Mouse (Mus musculus): Measurements from ENCODE around the gene Cog6.

Gene Cog6

DNA sequence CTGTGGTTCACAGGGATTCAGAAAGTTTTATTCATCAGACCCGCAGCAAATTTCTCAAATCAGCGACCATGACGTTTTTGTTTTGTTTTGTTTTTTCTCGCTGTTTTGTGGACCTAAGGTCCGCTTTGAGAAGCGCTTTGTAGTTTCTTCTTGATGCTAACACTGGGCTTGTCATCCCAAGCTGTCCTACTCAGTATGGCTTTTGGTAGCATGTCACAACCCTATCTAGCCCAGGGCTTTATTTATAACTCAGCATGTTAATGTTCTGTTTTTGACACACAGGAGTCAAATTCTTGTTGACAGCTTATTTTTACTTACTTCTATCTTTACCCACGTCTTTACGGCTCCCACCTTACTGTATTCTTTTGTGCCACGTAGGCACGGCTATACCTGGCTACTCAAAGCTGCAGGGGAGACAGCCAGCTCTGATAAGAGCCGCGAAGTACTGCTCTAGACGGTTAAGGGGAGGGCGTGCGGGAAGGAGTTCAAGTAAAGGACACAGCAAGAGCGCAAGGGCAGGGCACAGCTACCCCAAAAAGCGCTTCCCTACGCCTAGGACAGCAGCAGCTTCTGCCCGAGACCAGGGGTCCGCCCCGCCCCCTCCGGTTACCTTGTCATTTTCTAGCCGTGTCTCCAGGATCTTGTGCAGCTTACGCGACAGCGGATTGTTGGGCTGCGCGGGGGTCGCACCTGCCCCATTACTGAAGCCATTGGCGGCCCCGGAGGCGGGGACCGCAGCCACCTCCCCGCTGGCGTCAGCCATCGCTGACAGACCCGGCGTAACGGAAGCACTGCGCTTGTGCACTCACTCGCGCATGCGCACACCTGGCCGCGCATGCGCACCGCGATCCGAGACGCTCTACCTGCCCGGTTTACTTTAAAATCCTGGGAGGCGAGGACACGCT, at the start of gene Cog6:
Cog6 (minus strand) TSS at position 802 of the 905 bp plus-strand sequence.
- CTCF ChIA-PET = interaction anchor here (0.5 to 0.8 kb wide), 2 partner anchors 10 to 762 kb away, joined by 3 to 5 read pairs; no protein-coding TSS in a partner anchor

DNA sequence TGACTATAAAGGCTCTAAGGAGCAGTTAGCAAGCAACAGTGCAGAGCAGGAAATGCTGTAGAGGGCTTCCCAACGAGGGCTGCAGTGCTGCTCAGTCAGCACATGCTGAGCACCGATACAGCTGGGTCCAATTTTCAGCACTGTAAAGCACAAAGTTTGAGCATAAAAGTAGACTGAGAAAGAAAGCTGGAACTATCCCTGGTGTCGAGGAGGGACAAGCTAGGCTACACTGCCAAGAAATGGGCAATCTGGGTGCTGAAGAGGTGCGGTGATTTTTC, 49.0 kb upstream of the Cog6 start:
- CTCF ChIA-PET = no interaction called here

DNA sequence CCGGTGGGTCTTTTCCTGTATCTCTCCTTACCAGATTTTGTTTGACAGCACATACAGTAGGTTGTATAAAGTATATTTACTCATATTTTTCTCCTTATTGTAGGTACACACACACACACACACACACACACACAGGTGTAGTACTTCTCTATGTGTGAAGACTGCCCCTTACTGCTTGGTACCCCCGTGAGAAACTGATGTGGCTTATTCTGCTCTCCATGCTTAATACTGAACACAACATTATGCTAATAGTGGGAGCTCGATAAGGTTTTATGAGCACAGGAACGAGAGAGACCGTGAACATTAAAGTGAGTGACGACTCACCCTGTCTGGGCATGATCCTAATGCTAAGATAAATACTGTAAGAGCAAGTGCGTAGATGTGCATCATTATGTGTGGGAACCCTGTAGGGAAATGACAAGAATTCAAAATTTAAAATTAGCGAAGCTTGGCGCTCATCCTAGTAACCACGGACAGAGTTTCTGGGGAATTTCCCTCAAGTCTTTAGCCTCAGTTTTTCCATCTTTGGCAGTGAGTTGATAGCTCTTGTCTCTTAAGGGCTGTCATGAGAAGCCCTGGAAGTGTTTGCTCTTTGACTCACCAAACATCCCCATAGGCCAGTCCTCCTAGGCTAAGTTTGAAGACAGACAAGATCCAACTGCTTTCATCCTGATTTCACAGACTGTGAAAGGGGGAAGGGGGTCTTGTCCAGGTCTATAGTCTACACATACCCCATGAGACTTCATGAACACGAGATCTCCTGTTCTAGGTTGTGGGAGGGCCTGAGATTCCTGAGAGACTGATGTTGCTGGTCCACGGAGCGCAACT, 48.4 kb upstream of the Cog6 start:
- CTCF ChIA-PET = no interaction called here

DNA sequence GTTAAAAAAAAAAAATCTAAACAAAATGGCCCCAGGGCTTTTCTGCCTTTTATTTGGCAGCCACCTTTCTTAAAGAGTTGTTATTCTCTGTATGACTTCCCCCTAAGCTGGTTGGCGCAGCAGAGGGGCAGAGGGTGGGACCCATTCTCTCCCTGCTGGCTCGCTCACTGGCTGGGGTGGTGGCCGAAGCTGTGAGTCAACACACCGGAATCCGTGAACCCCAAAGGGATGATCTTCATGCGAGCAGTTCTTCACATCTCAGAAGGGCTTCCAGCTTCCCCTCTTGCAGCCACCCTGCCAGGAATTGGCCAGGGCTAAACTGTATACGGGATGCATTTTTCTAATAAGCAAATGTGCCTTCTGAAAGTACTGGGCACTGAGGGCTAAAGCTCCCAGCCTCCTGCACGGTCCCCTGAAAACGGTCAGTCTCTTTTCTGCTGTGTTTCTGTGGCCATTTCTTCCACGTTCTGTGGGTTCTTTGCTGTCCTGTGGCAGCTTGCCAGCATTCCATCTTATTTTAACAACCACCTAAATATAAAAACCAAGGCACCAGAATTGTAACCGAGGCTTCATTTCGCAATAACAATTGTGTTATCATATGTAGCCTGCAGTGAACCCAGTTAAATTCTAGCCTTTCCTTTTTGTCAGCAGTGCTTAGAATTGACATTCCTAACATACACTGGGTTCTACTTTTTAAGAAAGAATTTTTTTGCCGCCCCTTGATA, 46.5 kb upstream of the Cog6 start:
- CTCF ChIA-PET = no interaction called here

DNA sequence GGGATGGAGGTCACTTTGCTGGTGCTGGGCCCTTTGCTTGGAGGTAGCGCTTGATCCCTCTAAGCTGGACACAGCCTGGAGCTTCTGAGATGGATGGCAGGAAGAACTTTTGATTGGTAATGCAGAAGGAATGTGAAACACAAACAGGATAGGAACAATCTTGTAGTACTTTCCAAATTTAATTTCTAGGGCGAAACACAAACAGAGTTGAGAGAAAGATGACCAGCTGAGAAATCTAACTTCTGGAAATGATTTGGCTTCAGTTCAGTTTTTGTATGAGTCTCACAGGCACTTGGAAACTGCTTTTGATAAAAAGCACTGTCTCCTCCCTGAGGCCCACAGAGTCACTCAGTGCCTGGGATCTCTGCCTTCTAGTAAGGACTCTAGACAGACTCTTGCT, 42.9 kb upstream of the Cog6 start:
- CTCF ChIA-PET = no interaction called here

DNA sequence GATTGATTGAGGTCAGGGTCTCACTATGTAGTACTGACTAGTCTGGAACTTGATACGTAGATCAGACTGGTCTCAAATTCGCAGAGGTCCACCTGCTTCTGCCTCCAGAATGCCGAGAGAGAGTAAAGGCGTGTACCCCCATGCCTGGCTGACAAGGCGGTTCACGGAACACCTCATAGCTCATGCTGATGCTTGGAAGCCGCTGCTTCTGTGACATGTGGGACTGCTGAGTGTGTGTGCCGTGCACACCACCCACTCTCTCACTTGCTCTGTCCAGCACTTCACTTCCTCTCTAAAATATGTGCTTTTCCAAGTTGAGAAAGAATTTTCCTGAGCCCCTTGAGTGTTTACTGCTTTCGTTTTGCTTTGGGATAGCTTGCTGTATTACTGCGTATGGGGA, 39.4 kb upstream of the Cog6 start:
- CTCF ChIA-PET = interaction anchor here (0.5 kb wide), 1 partner anchor 215 kb away, joined by 5 read pairs; no protein-coding TSS in a partner anchor

DNA sequence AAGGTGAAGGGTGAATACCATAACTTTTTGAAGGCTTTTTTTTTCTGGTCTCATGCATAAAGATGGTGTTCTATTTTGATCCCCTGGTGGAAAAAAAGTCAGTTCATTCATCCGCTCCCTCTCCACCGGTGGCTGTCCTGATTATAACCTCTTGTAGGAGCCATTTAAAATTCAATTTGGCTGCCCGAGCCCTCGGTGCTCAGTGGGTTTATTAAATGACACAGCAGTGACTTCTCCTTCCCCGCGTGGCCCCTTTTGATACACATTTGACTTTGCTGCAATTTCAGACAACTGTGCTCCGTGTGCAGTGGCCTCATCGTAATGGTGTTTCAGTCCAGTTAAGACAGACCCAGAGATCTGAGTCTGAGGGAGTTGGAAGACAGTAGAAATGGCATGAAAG, 35.3 kb upstream of the Cog6 start:
- CTCF ChIA-PET = no interaction called here

DNA sequence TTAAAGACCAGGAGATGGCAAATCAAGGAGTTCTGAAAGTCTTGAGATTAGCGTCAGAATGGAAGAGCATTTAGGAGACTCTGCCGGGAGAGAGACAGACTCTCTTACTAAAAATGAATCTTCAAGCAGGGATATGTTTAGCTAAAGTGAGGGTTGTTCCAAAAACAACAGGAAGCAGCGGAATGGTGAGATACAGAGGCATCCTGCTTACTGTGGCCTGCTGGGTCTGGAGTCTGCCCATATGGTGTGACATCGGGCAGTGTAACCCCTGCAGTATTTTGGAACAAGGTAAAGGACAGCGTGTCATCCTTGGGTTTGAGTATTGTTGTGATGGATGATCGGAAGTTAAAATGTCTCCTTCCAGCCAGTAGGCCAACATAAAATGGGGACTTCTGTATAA, 29.3 kb upstream of the Cog6 start:
- CTCF ChIA-PET = no interaction called here

DNA sequence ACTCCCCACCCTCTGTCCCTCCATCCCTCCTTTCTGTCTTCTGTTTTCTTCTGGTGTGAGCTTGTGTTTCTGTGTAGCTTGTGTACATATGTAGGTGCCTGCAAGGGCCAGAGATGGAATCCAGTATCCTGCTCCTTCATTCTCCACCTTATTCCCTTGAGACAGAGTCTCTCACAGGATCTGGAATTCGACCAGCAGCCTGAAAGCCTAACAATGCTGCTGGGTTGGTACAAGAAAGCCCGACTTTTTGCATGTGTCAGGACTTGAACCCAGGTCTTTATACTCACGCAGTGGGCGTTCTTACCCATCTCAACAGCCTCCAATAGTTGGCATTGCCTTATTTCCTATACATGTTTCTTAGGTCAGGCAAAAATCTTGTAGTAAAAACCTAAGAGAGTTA, 28.7 kb upstream of the Cog6 start:
- CTCF ChIA-PET = interaction anchor here (0.7 kb wide), 1 partner anchor 1762 kb away, joined by 3 read pairs; no protein-coding TSS in a partner anchor

DNA sequence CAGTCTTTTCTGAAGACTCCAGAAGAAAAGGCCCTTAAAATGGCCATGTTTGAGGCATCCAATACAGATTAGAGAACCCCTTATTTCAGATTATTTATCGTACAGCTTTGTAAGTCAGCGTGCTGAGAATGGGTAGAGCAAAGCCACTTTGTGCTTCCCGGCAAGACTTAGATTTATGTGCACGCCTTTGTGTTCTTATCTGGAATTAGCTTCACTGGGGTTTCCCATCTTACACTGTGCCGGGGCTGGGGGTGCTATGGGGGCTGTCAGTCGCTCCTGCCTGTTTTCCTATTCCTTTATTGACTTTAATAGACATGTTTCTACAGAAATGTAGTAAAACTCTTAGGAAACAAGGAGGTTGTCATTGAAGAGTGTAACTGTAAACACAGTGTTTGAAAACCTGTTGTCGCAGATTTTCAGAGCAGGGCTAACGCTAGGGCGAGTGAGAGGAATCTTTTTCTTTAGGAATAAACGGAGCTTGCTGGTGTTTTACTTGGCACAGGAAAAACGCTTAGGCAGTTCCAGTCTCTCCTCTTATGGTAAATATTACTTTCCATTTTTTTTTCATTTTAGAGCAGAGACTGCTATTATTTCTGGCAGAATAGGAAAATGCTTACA, 27.8 kb upstream of the Cog6 start:
- CTCF ChIA-PET = no interaction called here

DNA sequence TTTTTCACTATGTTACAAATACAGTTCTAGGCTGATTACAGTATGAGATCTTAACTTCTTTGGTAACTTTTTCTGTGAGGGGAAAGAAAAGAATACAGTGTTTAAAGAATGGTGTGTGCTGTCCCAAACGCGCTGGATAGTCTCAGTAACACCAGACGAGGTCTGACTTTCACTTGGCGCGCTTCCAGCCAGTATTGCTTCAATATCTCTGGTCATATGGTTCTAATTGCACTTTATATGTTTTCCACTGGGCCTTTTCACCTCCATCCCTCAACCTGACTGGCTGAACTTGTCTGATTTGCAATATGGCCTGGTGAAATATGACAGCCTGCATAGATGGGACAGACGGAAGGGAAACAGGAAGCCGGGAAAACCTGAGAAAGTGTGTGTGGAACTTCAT, 27.2 kb upstream of the Cog6 start:
- CTCF ChIA-PET = no interaction called here

DNA sequence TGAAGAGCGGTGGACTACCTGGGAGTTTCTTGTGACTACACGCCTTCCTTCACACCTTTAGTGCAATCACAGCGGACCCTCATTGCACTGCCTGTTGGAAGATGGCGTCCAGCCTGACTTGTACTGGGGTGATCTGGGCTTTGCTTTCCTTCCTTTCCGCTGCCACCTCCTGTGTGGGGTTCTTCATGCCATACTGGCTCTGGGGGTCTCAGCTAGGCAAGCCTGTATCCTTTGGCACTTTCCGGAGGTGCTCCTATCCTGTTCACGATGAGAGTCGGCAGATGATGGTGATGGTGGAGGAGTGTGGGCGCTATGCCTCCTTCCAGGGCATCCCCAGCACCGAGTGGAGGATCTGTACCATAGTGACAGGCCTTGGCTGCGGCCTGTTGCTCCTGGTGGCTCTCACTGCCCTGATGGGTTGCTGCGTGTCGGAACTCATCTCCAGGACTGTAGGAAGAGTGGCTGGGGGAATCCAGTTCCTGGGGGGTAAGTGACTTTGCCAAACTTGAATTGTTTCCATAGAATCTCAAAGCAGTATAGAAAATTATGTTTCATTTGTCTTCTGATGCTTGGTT, 26.3 kb upstream of the Cog6 start:
- CTCF ChIA-PET = interaction anchor here (0.9 kb wide), 1 partner anchor 264 kb away, joined by 4 read pairs; no protein-coding TSS in a partner anchor

DNA sequence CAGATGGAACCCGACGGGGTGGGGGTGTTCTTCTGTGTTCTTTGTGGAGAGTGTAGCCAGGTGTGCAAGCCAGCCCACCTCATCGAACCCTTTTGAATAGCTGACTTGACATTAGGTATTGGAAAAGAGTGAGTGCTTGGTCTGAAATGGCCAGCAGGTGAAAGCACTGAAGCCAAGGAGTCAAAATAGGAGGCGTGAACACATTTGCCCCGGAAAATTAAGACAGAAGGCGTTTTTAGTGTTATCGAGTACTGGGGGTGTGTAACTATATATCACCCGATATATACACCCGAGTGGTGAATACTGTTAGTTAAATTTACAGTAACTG, 25.2 kb upstream of the Cog6 start:
- CTCF ChIA-PET = no interaction called here

DNA sequence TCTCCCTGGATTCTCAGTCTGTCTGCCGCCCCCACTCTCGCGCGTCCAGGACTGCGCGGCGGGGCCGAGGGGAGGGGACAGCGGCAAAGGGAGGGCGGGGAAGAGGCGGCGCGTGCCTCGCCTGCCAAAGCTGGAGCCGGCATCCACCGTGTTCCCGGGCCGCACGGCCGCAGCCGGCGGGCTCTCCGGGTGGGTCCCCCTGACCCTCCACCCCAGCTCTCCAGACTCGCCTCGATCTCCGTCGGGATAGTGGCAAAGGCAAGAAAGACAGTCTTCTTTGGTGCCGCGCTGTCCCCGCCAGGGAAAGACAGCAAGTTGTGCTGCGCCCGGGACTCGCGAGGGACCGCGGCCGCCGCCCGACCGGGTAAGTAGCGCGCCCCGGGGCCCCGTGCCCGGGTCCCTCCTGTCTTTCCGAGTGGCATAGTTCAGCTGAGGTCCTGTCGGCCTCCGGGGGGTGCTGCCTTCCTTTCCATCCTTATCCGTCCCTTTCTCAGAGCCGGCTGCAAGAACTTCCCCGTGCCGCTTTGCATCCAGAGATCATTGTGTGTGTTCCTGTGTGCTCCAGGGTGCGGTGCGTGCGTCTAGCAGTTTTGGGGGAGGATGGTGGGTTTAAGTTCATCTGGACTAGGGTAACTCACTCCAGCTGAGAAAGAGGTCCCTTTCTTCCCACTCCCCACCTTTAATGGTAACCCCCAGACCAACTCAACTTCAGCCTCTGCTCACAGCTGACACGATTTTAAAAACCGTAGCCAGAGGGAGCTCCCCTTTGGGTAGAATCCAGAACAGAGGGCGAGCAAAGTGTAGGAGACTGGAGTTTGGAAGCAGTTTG, 24.6 kb upstream of the Cog6 start, which contains the start of gene Lhfp:
Lhfp (plus strand) TSS at position 118 of the 829 bp plus-strand sequence.
- CTCF ChIA-PET = no interaction called here

DNA sequence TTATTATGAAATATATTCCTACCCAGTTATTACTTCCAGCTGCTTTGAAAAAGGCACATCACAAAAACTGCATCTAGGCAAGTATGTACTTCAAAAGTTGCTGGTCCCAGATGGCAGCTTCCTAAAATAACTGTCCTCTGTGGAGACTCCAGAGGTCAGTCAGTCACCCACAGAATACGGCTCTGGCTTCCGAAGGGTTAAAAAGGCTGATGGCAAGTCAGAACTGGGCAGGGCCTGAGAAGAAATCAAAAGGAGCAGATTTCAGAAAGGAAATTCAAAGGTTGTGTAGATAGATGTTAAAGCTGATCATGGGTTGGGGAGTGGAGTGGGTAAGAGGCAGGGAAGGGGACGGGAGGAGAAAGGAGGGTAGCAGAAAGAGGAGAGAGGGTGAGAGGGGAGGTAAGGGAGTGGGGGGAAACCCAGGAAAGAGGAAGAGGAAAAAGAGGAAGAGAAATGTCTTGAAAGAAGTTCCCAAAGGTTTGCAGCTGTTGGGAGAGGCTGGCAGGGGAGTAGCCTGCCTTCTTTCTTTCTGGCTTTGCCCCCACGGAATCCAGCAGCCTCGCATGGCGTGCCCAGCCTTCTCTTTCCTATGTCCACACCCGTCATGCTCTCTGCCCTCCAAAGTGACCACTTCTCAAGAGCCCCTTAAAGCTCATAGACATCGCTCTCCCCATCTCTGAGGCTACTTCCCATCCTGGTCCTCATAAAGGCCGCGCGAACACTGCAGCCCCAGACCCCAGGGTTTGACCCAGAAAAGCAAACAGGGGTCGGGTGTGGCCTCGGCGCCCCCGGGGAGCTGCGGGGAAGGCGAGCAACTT, 23.8 kb upstream of the Cog6 start:
- CTCF ChIA-PET = no interaction called here

DNA sequence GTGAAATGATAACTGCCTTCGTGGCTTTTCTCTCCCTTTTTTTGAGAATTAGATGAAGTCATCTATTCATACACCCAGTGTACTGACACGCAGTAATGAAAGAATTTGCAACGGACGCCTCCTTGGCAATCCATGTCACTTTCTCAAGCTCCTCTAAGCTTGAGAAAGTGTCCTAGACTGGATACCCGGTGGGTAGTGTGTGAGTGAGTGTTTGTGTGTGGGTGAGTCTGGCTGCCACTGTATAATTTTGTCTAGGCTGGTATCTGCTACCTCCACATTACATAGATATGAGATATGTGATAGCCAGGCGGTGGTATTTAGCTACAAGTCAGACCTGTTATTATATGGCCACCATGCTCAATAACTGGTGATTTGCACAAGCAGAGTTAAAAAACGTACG, 22.7 kb upstream of the Cog6 start:
- CTCF ChIA-PET = interaction anchor here (0.7 kb wide), 1 partner anchor 33 kb away, joined by 3 read pairs; no protein-coding TSS in a partner anchor

DNA sequence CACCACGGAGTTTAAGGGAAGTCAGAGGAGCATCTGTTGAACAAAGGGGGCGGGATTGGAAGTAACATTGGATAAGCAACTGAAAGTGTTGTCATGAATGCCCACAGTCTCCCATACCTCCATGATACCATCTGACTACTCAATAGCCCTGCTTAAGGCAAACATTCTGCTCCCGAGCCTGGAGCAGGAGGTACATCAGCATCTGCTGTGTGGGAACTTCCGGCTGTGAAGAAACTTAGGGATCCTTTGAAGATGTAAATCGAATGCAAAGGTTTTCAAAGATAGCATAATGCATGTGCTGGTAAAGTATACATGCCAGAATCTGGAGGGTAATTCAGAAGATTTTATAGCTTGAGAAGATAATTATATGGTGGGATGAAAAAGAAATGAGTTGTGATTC, 21.9 kb upstream of the Cog6 start:
- CTCF ChIA-PET = no interaction called here

DNA sequence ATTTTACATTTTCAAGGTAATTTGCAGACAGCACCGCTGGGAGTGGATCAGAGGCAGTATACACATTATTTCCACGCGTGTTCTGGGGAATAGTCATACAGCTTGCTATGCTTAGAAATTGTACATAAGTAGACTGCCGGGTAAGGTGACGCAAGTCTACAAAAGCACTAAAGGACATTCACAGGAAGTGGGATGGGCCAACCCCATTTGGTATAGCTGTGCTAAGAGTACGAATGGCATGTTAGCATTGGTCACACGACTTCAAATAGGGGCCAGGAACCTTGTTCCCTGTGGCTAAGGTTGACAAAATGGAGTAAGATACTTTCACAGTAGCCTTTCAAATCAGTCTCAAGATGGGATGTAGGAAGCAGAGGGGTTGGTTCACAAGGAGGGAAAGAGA, 19.9 kb upstream of the Cog6 start:
- CTCF ChIA-PET = no interaction called here

DNA sequence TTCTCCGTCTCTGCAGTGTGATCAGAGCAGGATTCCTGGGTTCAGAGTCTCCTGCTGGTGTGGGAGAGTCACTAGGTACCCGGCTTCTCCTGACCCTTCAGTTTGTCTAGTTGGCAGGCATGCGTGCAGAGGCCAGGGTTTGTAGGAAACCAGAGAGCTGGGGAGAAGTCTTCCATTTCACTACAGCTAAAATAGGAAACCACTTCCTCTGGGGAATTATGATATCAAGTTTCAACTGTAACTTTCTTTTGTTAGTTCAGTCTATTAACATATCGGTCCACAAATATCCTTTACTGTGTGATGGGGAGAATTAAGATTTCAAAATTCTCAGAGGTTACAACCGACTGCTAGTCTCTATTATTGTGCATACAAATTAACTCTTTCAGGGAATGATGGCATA, 19.0 kb upstream of the Cog6 start:
- CTCF ChIA-PET = no interaction called here

DNA sequence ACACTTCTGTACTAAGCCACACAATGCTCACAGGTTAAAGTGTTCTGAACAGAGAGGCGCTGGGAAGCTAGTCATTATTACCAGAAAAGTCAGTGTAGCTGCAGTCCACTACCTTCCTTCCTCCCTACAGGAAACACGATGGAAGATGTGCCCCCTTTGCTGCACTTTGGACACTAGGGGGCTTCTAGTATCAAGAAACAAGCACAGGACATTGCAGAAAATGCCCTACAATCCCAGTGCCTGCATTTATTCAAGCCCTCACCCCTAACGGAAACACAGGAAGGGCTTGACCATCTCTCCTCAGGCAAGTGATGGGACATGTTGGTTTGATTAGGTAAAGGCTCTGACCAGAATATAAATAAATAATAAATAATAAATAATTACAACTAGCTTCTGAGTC, 16.4 kb upstream of the Cog6 start:
- CTCF ChIA-PET = interaction anchor here (0.6 kb wide), 1 partner anchor 14 kb away, joined by 6 read pairs; no protein-coding TSS in a partner anchor
